Mouse (Mus musculus) splenic B cell, adult 2 months (primary cell): ENCODE data around the gene Atp6ap2.

Source experiments
- DNase-seq: peaks from one replicate; pipeline ENCODE4 v3.0.0-alpha.2; 2011; ENCODE audit warnings: low read depth, low spot score
- H3K27me3 ChIP-seq: 2 replicates; pipeline ENCODE4 v1.6.1; 2012; ENCODE audit warnings: mild to moderate bottlenecking, low read length, moderate library complexity, mixed read lengths; ENCODE audit not compliant: control insufficient read depth, poor library complexity, insufficient read depth, severe bottlenecking
- H3K36me3 ChIP-seq: 2 replicates; pipeline ENCODE4 v1.6.1; 2012; ENCODE audit warnings: mild to moderate bottlenecking, low read length, moderate library complexity, mixed read lengths; ENCODE audit not compliant: control insufficient read depth, poor library complexity, insufficient read depth, severe bottlenecking

Atp6ap2 gene

DNA sequence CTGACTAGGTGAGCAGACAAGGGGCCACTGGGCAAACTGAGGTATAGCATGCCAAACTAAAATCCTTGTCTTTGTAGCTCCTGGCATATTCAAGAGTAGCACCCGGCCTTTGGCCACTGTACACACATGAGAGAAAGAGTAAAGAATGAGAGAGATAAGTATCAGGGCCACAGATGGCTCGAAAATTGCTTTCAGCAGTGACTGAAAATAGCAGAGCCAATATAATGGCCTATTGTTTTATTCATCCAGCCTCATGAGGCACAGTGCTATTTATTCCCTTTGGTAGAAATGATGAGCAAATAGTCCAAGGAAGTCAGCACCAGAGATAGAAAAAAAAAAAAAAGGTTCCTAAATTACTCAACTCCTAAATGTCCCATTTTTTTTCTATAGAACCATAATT is 57.4 kb downstream of the Atp6ap2 start:
- H3K36me3 ChIP-seq, result no peaks in the 10 kb centered on the region
- DNase-seq, result no peak
- no peaks in the 10 kb centered on the region for H3K27me3 ChIP-seq

DNA sequence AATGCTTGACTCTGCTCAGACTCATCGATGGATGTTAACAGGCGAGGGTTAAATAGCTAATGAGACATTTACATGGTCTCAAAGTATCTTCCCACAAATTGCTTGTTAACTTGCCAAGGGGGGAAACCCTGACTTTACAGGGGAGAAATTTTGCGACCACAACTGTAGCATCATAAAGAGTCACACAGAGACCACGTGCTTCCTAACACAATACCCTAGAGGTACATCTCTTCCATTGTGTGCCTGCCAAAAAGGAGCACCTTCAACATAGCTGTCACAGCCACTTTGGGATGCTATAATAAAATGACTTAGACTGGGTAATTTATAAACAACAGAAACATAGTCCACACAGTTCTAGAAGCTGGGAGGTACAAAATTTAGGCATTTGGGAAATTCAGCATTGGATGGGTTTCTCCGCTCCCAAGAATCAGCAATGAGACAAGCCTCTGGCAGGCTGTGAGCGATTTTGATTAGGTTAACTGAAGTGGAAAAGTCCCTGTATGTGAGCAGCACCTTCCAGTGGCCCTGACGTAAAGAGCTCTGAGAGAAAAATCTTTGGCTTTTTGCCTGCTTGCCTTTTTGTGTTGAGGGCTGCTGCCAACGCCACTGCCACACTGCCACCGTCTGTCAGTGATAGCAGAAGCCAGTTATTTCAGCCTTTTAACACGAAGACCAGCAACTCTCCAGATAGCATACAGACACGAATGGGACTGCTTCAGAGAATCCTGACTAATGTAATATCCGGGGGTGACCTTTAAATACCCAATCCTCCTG is 58.1 kb downstream of the Atp6ap2 start:
- H3K36me3 ChIP-seq, result no peaks in the 10 kb centered on the region
- no peak for DNase-seq
- H3K27me3 ChIP-seq, result no peaks in the 10 kb centered on the region

GRCm38 (mm10) chrX:12651906-12652305 is 64.3 kb downstream of the Atp6ap2 start:
- H3K36me3 ChIP-seq, result no peaks in the 10 kb centered on the region
- H3K27me3 ChIP-seq, result no peaks in the 10 kb centered on the region
- DNase-seq, result no peak

- no peaks in the 10 kb centered on the region for H3K27me3 ChIP-seq
- DNase-seq, result no peak
- H3K36me3 ChIP-seq, result no peaks in the 10 kb centered on the region
Observed at GRCm38 (mm10) chrX:12653879-12654278, 66.3 kb downstream of the Atp6ap2 start.
